Mouse (Mus musculus) cerebellum, adult 18-20 months (tissue): Measurements from ENCODE around the gene Hbq1b.

Experiments used
- DNase-seq, 2 experiments: peaks; one replicate each; pipeline ENCODE4 v3.0.0; 2021

The Hbq1b gene

GRCm38 (mm10) chr11:32286695-32287492 is at the start of gene Hbq1b:
TSS of gene Hbq1b (plus strand) at chr11:32286965.
- peak; percentile 80 to 84 for DNase-seq

DNA sequence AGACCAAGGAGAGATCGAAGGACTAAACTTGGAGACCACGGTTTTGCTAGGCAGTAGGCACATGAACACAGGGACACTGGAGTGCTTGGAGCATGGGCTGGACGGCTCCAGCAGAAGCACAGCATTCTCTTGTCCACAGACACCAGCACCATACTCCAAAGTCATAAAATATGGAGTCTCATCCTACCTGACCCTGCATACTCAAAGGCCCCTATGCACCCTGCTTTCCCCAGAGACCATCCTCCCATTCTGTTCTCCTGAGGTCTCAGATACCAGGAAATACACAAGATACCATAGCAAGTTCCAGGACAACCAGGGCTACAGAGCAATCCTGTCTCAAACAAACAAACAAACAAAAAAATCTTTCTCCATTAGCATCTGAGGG is 49.4 kb upstream of the Hbq1b start:
- DNase-seq = no peak

GRCm38 (mm10) chr11:32238093-32238860 is 48.5 kb upstream of the Hbq1b start:
- DNase-seq = peak; percentile 82 to 87

DNA sequence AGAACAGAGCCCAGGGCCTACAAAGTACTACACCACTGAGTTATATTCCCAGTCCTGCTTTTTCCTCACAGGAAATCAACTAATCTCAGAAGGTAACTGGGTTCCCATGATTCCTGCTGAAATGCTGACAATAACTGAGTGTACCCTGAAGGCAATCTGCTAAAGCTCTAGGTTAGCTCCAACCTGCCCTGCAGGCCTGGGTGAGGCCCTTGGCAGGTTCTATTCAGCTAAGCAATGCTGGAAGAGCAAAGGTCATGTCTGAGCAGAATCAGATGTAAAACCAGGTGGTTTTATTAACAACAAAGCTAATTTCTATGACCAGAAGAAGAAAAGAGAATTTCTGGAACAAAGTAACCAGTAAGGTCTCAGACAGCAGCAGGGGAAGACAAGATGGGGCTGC is 45.4 kb upstream of the Hbq1b start:
- DNase-seq = no peak

GRCm38 (mm10) chr11:32242209-32242608 is 44.6 kb upstream of the Hbq1b start:
- no peak for DNase-seq

GRCm38 (mm10) chr11:32243205-32243955 is 43.4 kb upstream of the Hbq1b start:
- DNase-seq = no peak

DNA sequence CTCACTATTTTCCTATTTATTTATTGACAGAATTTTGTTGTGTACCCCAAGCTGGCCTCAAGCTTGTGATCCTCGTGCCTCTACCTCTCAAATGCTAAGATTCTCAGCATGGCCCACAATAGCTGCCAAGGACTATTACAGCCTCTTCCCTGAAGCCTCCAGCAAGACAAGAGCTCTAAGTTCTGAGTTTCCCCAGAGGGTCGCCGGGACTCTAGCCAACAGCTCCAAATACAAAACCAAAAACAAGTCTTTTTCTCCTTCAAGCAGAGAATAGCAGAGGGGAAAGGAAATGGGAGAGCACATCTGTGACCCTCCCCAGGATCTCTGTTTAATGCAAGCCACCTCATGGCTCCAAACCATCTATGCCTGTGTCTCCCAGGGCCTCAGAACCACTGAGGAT is 42.7 kb upstream of the Hbq1b start:
- DNase-seq = no peak

DNA sequence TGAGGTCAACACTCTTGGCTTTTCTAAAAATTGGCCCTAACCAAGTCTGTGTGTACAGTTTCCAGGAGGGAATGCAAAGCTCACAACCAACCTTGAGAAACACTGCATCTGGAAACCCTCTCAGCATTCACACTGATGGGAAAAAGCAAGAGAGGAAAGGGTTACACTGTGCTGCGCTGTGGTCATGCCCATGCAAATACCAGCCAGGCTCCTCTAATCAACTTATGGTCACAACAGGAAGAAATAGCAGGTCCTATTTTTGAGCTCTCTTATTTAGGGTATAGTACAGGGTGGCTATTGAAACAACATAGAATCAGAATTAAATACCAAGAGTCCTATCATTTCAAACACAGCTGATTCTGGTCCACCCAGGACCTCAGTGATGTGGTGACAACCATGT is 42.1 kb upstream of the Hbq1b start:
- DNase-seq = no peak

- no peak for DNase-seq
These were observed 41.2 kb upstream of the Hbq1b start for GRCm38 (mm10) chr11:32245614-32246013.

DNA sequence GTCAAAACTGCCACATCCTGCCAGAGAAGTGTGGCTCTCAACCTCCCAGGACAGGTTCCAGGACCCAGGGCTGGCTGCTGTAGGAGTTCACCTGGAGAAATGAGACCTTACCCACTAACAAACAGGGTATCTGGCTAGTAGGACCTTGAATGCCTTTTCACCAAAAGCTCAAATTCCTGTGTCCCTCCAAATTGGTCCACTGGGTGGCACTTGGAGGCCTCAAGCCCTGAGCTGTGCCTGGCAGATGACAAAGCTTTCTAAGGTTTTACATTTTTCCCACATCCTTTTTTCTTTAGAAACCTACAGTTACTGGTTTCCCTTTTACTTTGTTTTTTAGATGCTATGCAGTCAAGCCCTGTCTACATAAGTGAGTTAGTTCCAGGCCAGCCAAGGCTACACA is 39.7 kb upstream of the Hbq1b start:
- DNase-seq = no peak

- no peak for DNase-seq
These were observed 38.4 kb upstream of the Hbq1b start for GRCm38 (mm10) chr11:32248350-32248749.

DNA sequence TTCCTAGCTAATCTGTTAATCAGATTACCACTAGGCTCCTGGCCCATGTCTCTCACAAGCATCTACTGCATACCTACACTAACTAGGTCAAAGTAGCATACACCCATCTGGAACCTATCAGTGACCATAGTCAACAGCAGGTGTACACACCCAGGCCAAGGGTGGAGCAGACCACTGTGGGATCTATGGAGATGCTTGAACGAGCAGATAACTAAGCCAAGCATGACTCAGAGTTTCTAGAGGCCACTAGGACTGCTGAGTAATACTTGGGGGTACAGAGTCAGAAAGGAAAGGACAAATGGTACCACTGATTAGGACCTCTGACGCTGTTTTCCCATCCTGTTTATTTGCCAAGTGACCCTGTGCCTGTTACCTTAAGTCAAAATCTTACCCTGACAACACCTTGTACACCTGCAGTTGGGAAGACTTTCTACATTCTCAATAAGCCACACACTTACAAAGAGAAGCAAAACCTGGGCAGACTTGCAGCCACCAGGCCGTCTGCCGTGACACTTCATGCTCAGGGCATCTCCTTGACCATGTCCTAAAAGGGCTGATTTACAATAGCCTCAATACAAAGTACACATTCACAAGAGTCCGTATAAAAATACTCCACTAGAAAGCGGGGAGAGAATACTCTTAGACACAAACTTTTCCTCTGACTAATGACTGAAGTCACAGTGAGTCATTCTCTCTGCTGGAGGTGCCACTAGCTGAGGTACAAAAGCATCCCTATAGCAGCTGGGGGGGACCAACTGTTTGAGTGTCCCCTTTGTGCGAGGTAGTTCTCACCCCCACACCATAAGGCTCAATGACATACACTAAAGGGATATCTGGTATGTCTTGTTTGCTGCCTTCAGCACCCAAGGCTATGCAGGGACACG is 35.6 kb upstream of the Hbq1b start:
- no peak for DNase-seq

GRCm38 (mm10) chr11:32253121-32253520 is 33.6 kb upstream of the Hbq1b start:
- DNase-seq = peak; percentile 26 to 59

DNA sequence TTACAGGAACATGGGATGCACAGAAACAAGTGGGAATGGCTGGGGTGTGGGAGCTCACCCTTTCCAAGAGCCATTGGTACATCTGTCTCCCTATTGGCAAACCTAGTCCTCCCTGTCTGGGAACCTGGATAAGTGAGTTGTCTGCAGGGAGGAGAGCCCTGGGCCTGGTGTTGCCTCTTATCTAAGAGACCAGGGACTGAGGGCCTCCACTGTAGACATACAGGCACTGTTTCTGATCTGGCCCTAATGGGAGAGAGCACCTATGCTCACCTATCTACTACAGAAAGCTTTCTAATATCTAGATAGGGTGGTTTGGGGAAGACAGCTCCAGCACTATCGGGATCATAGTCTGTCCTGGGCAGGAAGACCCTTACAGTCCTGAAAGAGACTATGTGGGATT is 30.6 kb upstream of the Hbq1b start:
- DNase-seq = no peak

GRCm38 (mm10) chr11:32256566-32256965 is 30.2 kb upstream of the Hbq1b start:
- no peak for DNase-seq

- no peak for DNase-seq
These were observed 23.9 kb upstream of the Hbq1b start for GRCm38 (mm10) chr11:32262674-32263415.

- no peak for DNase-seq
These were observed 21.5 kb upstream of the Hbq1b start for GRCm38 (mm10) chr11:32265117-32265738.

GRCm38 (mm10) chr11:32266194-32266593 is 20.6 kb upstream of the Hbq1b start:
- DNase-seq = no peak

DNA sequence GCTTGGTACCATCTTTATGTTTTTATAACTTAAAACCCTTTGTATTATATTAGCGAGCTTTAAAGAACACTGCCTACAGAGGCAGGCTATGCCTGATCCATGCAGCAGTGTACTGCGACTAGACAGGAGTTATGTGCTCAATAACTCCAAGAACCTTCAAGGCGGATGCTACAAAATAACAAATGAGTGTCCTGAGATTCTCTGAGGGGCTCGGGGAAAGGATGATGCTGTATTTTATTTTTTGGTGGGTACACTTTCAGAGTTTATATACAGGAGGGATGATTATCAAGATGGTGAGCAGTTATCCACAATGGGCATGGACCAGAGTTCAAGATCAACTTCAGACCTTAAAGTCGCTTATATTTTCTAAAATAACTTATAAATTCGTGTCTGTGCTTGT is 20.0 kb upstream of the Hbq1b start:
- no peak for DNase-seq

DNA sequence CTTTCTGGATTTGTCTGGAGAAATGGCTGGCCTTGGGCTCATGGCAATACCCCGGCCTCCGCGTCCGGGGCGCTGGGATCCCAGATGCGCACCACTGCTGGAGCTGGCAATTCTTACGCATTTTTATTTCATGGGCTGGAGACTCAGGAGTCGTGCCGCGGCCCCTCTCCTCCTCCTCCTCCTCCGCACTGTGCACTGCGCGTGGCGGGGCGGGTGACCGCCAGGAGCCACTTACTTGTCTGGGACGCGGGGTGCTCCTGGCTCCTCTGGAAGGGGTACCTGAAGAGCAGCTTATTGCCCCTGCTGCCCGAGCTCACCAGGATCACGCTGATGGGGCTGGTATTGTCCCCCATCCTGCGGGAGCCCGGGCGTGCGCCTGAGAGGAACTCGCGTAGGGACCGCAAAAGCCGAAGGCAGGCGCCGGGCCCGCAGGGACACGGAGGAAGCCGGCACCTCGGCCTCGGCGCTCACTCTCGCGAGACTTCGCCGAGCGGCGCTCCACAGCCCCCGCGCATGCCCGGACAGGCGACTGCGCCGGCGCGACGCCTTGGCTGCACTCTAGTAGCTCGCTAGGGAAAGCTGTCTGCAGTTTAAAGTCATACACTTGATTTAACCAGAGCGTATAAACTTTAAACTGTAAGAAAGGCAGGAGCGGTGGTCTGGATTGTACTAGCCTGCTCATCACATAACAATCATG is 19.4 kb upstream of the Hbq1b start, which contains the start of gene Nprl3:
TSS of gene Nprl3 (minus strand) at position 520 of the 697 bp plus-strand sequence.
- peak; percentile 95 to 98 for DNase-seq
